Mouse (Mus musculus): Measurements from ENCODE around the gene Tmem110.

GRCm38 (mm10) chr14:30899972-30900371, 74.6 kb downstream of the Tmem110 start:
- TF ChIP-seq POLR2A (IDR thresholded peaks at IDR 0.05; ENCODE audit: extremely low read depth, insufficient read depth, low read length) (no peak), CTCF (IDR thresholded peaks at IDR 0.05; ENCODE audit: low read depth, low read length) (no peak)

Measured in liver, adult 2 months (tissue).